Mouse (Mus musculus) hindbrain, embryonic 11.5 days (tissue): ENCODE results near the gene Ssbp2. TPM values are rescaled to one million over a fixed set of nuclear protein-coding genes. Genes with fewer than 3 reads are reported as not detected.

ENCODE experiments used
- ATAC-seq: fragments of 200-750 bp; cut with Nextera tagmentation; 2 replicates; pipeline ENCODE4 v1.8.0; 2017; ENCODE audit warnings: mild to moderate bottlenecking, moderate TSS enrichment, moderate library complexity; ENCODE audit not compliant: low FRiP score
- DNase-seq: peaks from one replicate; pipeline ENCODE4 v3.0.0-alpha.2; 2015; ENCODE audit warnings: low spot score
- H3K27ac ChIP-seq: fragments of 300-500 bp; sonication (generic); 2 replicates; pipeline ENCODE4 v1.5.1; 2014; ENCODE audit warnings: mild to moderate bottlenecking, low read depth, low read length
- H3K27me3 ChIP-seq: fragments of 300-500 bp; sonication (generic); 2 replicates; pipeline ENCODE4 v1.6.1; 2014; ENCODE audit warnings: mild to moderate bottlenecking, low read length, moderate library complexity, mixed read lengths; ENCODE audit not compliant: control insufficient read depth, insufficient read depth
- H3K36me3 ChIP-seq: fragments of 300-500 bp; sonication (generic); 2 replicates; pipeline ENCODE4 v1.6.1; 2014; ENCODE audit warnings: mild to moderate bottlenecking, low read length, moderate library complexity, mixed read lengths; ENCODE audit not compliant: control insufficient read depth, insufficient read depth
- H3K4me1 ChIP-seq: fragments of 300-500 bp; sonication (generic); replicated peaks from 2 replicates; pipeline ENCODE4 v1.6.1; 2014; ENCODE audit warnings: low read length, mixed read lengths; ENCODE audit not compliant: control insufficient read depth, insufficient read depth
- H3K4me2 ChIP-seq: fragments of 300-500 bp; sonication (generic); replicated peaks from 2 replicates; pipeline ENCODE4 v1.6.1; 2014; ENCODE audit warnings: mild to moderate bottlenecking, low read depth, low read length
- H3K4me3 ChIP-seq: fragments of 300-500 bp; sonication (generic); 2 replicates; pipeline ENCODE4 v1.5.1; 2014; ENCODE audit warnings: low read depth, low read length
- H3K9ac ChIP-seq: fragments of 300-500 bp; sonication (generic); 2 replicates; pipeline ENCODE4 v1.6.1; 2014; ENCODE audit warnings: low read depth, low read length
- H3K9me3 ChIP-seq: fragments of 300-500 bp; sonication (generic); 2 replicates; pipeline ENCODE4 v1.6.1; 2016; ENCODE audit warnings: low read length; ENCODE audit not compliant: control insufficient read depth
- WGBS: fragments of 180-500 bp; shearing (Covaris S2); extraction: QIAGEN DNeasy Blood & Tissue Kit; methylation state at CpG from one replicate; pipeline ENCODE4 v1.1.7; 2014; 5-methylcytosine and 5-hydroxymethylcytosine counted together
- polyA plus RNA-seq: library from polyadenylated mRNA; unstranded; fragments of >200 nt; fragmentation: Nextera tagmentation; extraction: Ambion mirVana; gene quantifications from 2 replicates; pipeline ENCODE4 v1.2.1, GENCODE M21; 2014

Ssbp2 gene
- polyA plus RNA-seq, 1 experiment from 2014 or later, result 152 TPM

GRCm38 (mm10) chr13:91497055-91497454 lies 37.0 kb downstream of the Ssbp2 start:
- H3K4me3 ChIP-seq, result no peak overlapping the region
- no peaks in the 10 kb centered on the region for H3K27me3 ChIP-seq
- H3K4me1 ChIP-seq, result no peaks in the 10 kb centered on the region
- H3K9me3 ChIP-seq, result no peaks in the 10 kb centered on the region
- H3K27ac ChIP-seq, result no peak overlapping the region
- no peak for DNase-seq
- WGBS, result 84% methylated on average over 3 of the region's 3 CpGs
- H3K4me2 ChIP-seq, result no peak overlapping the region
- ATAC-seq, result no peak
- no peaks in the 10 kb centered on the region for H3K36me3 ChIP-seq
- H3K9ac ChIP-seq, result no peak overlapping the region

- Histone ChIP-seq H3K27ac (no peak overlapping the region), H3K4me2 (no peak overlapping the region), H3K36me3 (no peaks in the 10 kb centered on the region), H3K4me3 (no peak overlapping the region), H3K27me3 (no peaks in the 10 kb centered on the region), H3K9me3 (no peaks in the 10 kb centered on the region), H3K9ac (no peak overlapping the region), H3K4me1 (no peaks in the 10 kb centered on the region)
- DNase-seq (no peak), ATAC-seq (no peak)
- WGBS, result 95% methylated on average over 3 of the region's 3 CpGs
Measured at GRCm38 (mm10) chr13:91501735-91502134, 41.7 kb downstream of the Ssbp2 start.

- no peaks in the 10 kb centered on the region for H3K27me3 ChIP-seq
- no peak overlapping the region for H3K9ac ChIP-seq
- no peak overlapping the region for H3K27ac ChIP-seq
- no peak for ATAC-seq
- WGBS, result 85% methylated on average over 12 of the region's 12 CpGs
- no peaks in the 10 kb centered on the region for H3K4me1 ChIP-seq
- H3K4me2 ChIP-seq, result no peak overlapping the region
- no peak overlapping the region for H3K4me3 ChIP-seq
- no peaks in the 10 kb centered on the region for H3K9me3 ChIP-seq
- DNase-seq, result no peak
- H3K36me3 ChIP-seq, result no peaks in the 10 kb centered on the region
Measured at GRCm38 (mm10) chr13:91502642-91503373, 42.7 kb downstream of the Ssbp2 start.

- 88% methylated on average over 1 of the region's 1 CpGs for WGBS
- Histone ChIP-seq H3K9me3 (no peaks in the 10 kb centered on the region), H3K4me1 (no peaks in the 10 kb centered on the region), H3K4me2 (no peak overlapping the region), H3K9ac (no peak overlapping the region), H3K27me3 (no peaks in the 10 kb centered on the region), H3K4me3 (no peak overlapping the region), H3K36me3 (no peaks in the 10 kb centered on the region), H3K27ac (no peak overlapping the region)
- no peak for ATAC-seq
- DNase-seq, result no peak
Measured at GRCm38 (mm10) chr13:91508991-91509390, 48.9 kb downstream of the Ssbp2 start.

GRCm38 (mm10) chr13:91509467-91509866 lies 49.4 kb downstream of the Ssbp2 start:
- H3K27me3 ChIP-seq, result no peaks in the 10 kb centered on the region
- H3K4me2 ChIP-seq, result no peak overlapping the region
- 83% methylated on average over 2 of the region's 2 CpGs for WGBS
- H3K4me1 ChIP-seq, result no peaks in the 10 kb centered on the region
- ATAC-seq (no peak), DNase-seq (no peak)
- H3K27ac ChIP-seq, result no peak overlapping the region
- no peak overlapping the region for H3K4me3 ChIP-seq
- H3K36me3 ChIP-seq, result no peaks in the 10 kb centered on the region
- no peaks in the 10 kb centered on the region for H3K9me3 ChIP-seq
- no peak overlapping the region for H3K9ac ChIP-seq

- Histone ChIP-seq H3K4me2 (no peak overlapping the region), H3K27ac (no peak overlapping the region), H3K4me1 (no peaks in the 10 kb centered on the region), H3K36me3 (no peaks in the 10 kb centered on the region), H3K9me3 (no peaks in the 10 kb centered on the region), H3K9ac (no peak overlapping the region), H3K4me3 (no peak overlapping the region), H3K27me3 (no peaks in the 10 kb centered on the region)
- 94% methylated on average over 4 of the region's 4 CpGs for WGBS
- ATAC-seq (no peak), DNase-seq (no peak)
Measured at GRCm38 (mm10) chr13:91514979-91515378, 54.9 kb downstream of the Ssbp2 start.

- 38% methylated on average over 4 of the region's 4 CpGs for WGBS
- H3K9me3 ChIP-seq, result no peaks in the 10 kb centered on the region
Measured at GRCm38 (mm10) chr13:91520073-91520750, 60.1 kb downstream of the Ssbp2 start.

GRCm38 (mm10) chr13:91520968-91521367 lies 60.9 kb downstream of the Ssbp2 start:
- WGBS, result 100% methylated on average over 1 of the region's 1 CpGs

More at GRCm38 (mm10) chr13:91520073-91520750, 60.1 kb downstream of the Ssbp2 start:
- Histone ChIP-seq H3K4me2 (no peak overlapping the region), H3K4me3 (no peak overlapping the region), H3K27me3 (no peaks in the 10 kb centered on the region), H3K36me3 (no peaks in the 10 kb centered on the region), H3K9ac (no peak overlapping the region), H3K4me1 (no peaks in the 10 kb centered on the region), H3K27ac (no peak overlapping the region)
- no peak for ATAC-seq
- no peak for DNase-seq

GRCm38 (mm10) chr13:91526058-91526457 lies 66.0 kb downstream of the Ssbp2 start:
- ATAC-seq (no peak), DNase-seq (no peak)
- Histone ChIP-seq H3K27me3 (no peaks in the 10 kb centered on the region), H3K9me3 (no peaks in the 10 kb centered on the region), H3K4me2 (no peak overlapping the region), H3K27ac (no peak overlapping the region), H3K4me3 (no peak overlapping the region), H3K9ac (no peak overlapping the region), H3K36me3 (no peaks in the 10 kb centered on the region), H3K4me1 (no peaks in the 10 kb centered on the region)
- WGBS, result 96% methylated on average over 12 of the region's 12 CpGs

More at GRCm38 (mm10) chr13:91520968-91521367, 60.9 kb downstream of the Ssbp2 start:
- Histone ChIP-seq H3K4me2 (no peak overlapping the region), H3K4me3 (no peak overlapping the region), H3K27me3 (no peaks in the 10 kb centered on the region), H3K27ac (no peak overlapping the region), H3K9me3 (no peaks in the 10 kb centered on the region), H3K9ac (no peak overlapping the region), H3K4me1 (no peaks in the 10 kb centered on the region), H3K36me3 (no peaks in the 10 kb centered on the region)
- ATAC-seq, result no peak
- DNase-seq, result no peak
